Mouse (Mus musculus) right cerebral cortex, postnatal 4 days (tissue): ENCODE data around the gene Pdp2.
"Not testable (repeated sequence)": the region's sequence is repeated elsewhere in the genome, so short reads cannot be mapped to it uniquely, and the experiment has no call there.

Experiments used
- DNase-seq: peaks from one replicate; pipeline ENCODE4 v3.0.0-alpha.2; 2022

The Pdp2 gene

GRCm38 (mm10) chr8:104591133-104591834, at the start of gene Pdp2:
Pdp2 (plus strand) TSS chr8:104591451.
- DNase-seq = peak; percentile 85

GRCm38 (mm10) chr8:104541515-104541880, 49.8 kb upstream of the Pdp2 start:
- DNase-seq = no peak

- peak; percentile 30 for DNase-seq
Measured at GRCm38 (mm10) chr8:104542160-104542559, 49.1 kb upstream of the Pdp2 start.

- DNase-seq = no peak
Measured at GRCm38 (mm10) chr8:104543440-104544045, 47.7 kb upstream of the Pdp2 start.

GRCm38 (mm10) chr8:104555191-104555590, 36.1 kb upstream of the Pdp2 start:
- no peak for DNase-seq

- no peak for DNase-seq
Measured at GRCm38 (mm10) chr8:104557226-104557625, 34.0 kb upstream of the Pdp2 start.

- no peak for DNase-seq
Measured at GRCm38 (mm10) chr8:104560731-104561130, 30.5 kb upstream of the Pdp2 start.

- DNase-seq = peak; percentile 88
Measured at GRCm38 (mm10) chr8:104564633-104565456, 26.4 kb upstream of the Pdp2 start.

- DNase-seq = no peak
Measured at GRCm38 (mm10) chr8:104565457-104565798, 25.8 kb upstream of the Pdp2 start.

GRCm38 (mm10) chr8:104569559-104569958, 21.7 kb upstream of the Pdp2 start:
- peak; percentile 26 for DNase-seq

GRCm38 (mm10) chr8:104570436-104571343, 20.6 kb upstream of the Pdp2 start:
- peak; percentile 87 for DNase-seq

GRCm38 (mm10) chr8:104576820-104577219, 14.4 kb upstream of the Pdp2 start:
- DNase-seq = no peak

- not testable (repeated sequence) for DNase-seq
Measured at GRCm38 (mm10) chr8:104577606-104578005, 13.6 kb upstream of the Pdp2 start.

GRCm38 (mm10) chr8:104584522-104584921, 6.7 kb upstream of the Pdp2 start:
- DNase-seq = no peak

GRCm38 (mm10) chr8:104590284-104590683, 967 bp upstream of the Pdp2 start:
- no peak for DNase-seq

- no peak for DNase-seq
Measured at GRCm38 (mm10) chr8:104591856-104592255, 605 bp downstream of the Pdp2 start.

GRCm38 (mm10) chr8:104592566-104592965, 1.3 kb downstream of the Pdp2 start:
- no peak for DNase-seq

GRCm38 (mm10) chr8:104593536-104594325, 2.5 kb downstream of the Pdp2 start:
- no peak for DNase-seq

GRCm38 (mm10) chr8:104594611-104595362, 3.5 kb downstream of the Pdp2 start:
- DNase-seq = no peak

GRCm38 (mm10) chr8:104595773-104596536, 4.7 kb downstream of the Pdp2 start:
- no peak for DNase-seq
